Mouse (Mus musculus) ovary, postnatal 36 days (tissue): ENCODE results near the gene A130010J15Rik.

ENCODE experiments used
- DNase-seq: peaks from one replicate; pipeline ENCODE4 v3.0.0; 2022; ENCODE audit warnings: low spot score, mixed read lengths

Gene A130010J15Rik

GRCm38 (mm10) chr1:193200640-193201382 is 33.0 kb downstream of the A130010J15Rik start:
- DNase-seq, result no peak

GRCm38 (mm10) chr1:193201383-193201778 is 33.5 kb downstream of the A130010J15Rik start, which contains the start of gene Traf3ip3:
TSS of gene Traf3ip3 (minus strand) at chr1:193201703.
- no peak for DNase-seq

GRCm38 (mm10) chr1:193203821-193204220 is 36.0 kb downstream of the A130010J15Rik start:
- no peak for DNase-seq

- no peak for DNase-seq
Observed at GRCm38 (mm10) chr1:193205431-193205830, 37.6 kb downstream of the A130010J15Rik start.

- no peak for DNase-seq
Observed at GRCm38 (mm10) chr1:193207503-193207902, 39.7 kb downstream of the A130010J15Rik start, which contains the start of gene Lamb3. TSS of gene Lamb3 (plus strand) at chr1:193207699.

GRCm38 (mm10) chr1:193208178-193208577 is 40.3 kb downstream of the A130010J15Rik start:
- peak; percentile 40 for DNase-seq

GRCm38 (mm10) chr1:193211371-193211770 is 43.5 kb downstream of the A130010J15Rik start:
- no peak for DNase-seq

- DNase-seq, result no peak
Observed at GRCm38 (mm10) chr1:193214053-193214452, 46.2 kb downstream of the A130010J15Rik start.

- no peak for DNase-seq
Observed at GRCm38 (mm10) chr1:193216000-193216399, 48.2 kb downstream of the A130010J15Rik start.

- DNase-seq, result no peak
Observed at GRCm38 (mm10) chr1:193220408-193220807, 52.6 kb downstream of the A130010J15Rik start.

GRCm38 (mm10) chr1:193225531-193225930 is 57.7 kb downstream of the A130010J15Rik start:
- no peak for DNase-seq

GRCm38 (mm10) chr1:193226114-193226513 is 58.3 kb downstream of the A130010J15Rik start:
- DNase-seq, result no peak

- no peak for DNase-seq
Observed at GRCm38 (mm10) chr1:193226724-193227522, 59.1 kb downstream of the A130010J15Rik start.
